Mouse (Mus musculus): Measurements from ENCODE around the gene Cep19. TPM values are rescaled to one million over a fixed set of nuclear protein-coding genes. Genes with fewer than 3 reads are reported as not detected.
"Not testable (repeated sequence)": the region's sequence is repeated elsewhere in the genome, so short reads cannot be mapped to it uniquely, and the experiment has no call there.

The Cep19 gene
- 30.0 and 32.3 TPM in 2 replicates for polyA plus RNA-seq (2014; fragmentation: Nextera tagmentation; extraction: Ambion mirVana)

DNA sequence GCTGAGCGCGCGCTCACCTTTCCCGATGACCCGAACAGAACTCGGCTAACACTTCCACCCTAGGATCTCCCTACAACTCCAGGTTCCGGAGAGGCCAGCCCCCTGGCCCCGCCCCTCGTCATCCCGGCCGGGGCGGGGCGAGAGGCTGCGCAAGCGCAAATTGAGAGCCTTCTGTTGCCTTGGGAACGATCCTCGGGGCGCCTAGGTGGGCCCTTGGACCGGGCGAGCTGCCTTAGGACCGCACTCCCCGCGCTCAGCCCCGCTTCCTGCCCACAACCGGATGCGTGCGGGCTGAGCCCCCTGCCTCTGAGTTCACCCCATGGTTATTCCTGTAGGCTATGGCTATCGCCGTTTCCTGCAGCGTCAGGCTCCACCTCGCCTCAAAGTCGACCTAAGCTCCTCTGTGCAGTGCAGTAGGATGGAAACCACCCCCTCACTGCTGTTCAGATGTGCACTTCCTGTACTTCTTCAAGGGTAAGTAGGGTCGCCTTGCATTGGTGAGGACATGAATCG is at the start of gene Cep19, which contains the start of gene Pigx:
TSS of gene Cep19 (plus strand) at position 163 of the 513 bp plus-strand sequence.
TSS of gene Pigx (minus strand) at position 103 of the 513 bp plus-strand sequence.
- peaks cover 4% of the 10 kb centered on the region; the same call in 1 of the 2 replicates for H3K36me3 ChIP-seq (ENCODE audit: control insufficient read depth, insufficient read depth, low read length)
- H3K4me3 ChIP-seq (ENCODE audit: low read depth, low read length) = peak within 1 kb of the TSS; percentile 83
- WGBS = under 1% methylated on average over 34 of the region's 34 CpGs
- peaks cover 4% of the 10 kb centered on the region; the same call in 1 of the 2 replicates for H3K4me1 ChIP-seq (ENCODE audit: control insufficient read depth, insufficient read depth, low read length)
- H3K9ac ChIP-seq (replicated peaks; ENCODE audit: low read depth, low read length) = peak within 1 kb of the TSS; percentile 78
- H3K4me2 ChIP-seq (replicated peaks; ENCODE audit: low read depth, low read length) = peak within 1 kb of the TSS; percentile 80
- H3K27ac ChIP-seq (ENCODE audit: low read length) = peak within 1 kb of the TSS; percentile 61; the same call in 1 of the 2 replicates
- no peaks in the 10 kb centered on the region for H3K27me3 ChIP-seq (ENCODE audit: control insufficient read depth, insufficient read depth, low read length)
- no peaks in the 10 kb centered on the region for H3K9me3 ChIP-seq (ENCODE audit: control insufficient read depth, low read depth, low read length)
- peak; percentile 96 for ATAC-seq (ENCODE audit: insufficient number of reproducible peaks, insufficient read depth, low FRiP score, low read depth)

DNA sequence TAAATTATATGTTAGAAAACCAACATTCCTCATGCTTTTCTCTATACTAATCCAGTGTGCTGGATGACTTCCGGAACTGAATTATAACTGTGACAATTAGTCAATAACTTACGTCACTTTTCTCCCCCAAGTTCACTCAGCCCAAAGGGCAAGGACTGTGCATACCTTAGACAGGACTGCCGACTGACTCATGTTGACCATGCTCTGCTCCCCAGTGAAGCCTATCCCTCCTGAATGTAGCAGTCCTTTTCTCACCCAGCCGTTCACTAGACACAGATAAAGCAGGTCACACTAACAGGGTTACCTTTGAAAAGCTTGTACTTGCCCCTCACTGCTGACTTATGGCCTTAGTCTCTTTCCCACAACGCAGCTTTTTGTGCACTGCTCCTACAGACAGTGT is 40.8 kb upstream of the Cep19 start:
- 0 out of 2 replicates have a peak, but pooled peaks have one; percentile 37 for ATAC-seq (ENCODE audit: insufficient number of reproducible peaks, insufficient read depth, low FRiP score, low read depth)
- Histone ChIP-seq H3K36me3 (ENCODE audit: control insufficient read depth, insufficient read depth, low read length) (no peaks in the 10 kb centered on the region), H3K27me3 (ENCODE audit: control insufficient read depth, insufficient read depth, low read length) (no peaks in the 10 kb centered on the region), H3K4me2 (replicated peaks; ENCODE audit: low read depth, low read length) (no peak overlapping the region), H3K4me1 (ENCODE audit: control insufficient read depth, insufficient read depth, low read length) (0 out of 2 replicates have a peak, but pooled peaks cover 3% of the 10 kb centered on the region), H3K9ac (replicated peaks; ENCODE audit: low read depth, low read length) (no peak overlapping the region), H3K4me3 (ENCODE audit: low read depth, low read length) (no peak overlapping the region), H3K9me3 (ENCODE audit: control insufficient read depth, low read depth, low read length) (no peaks in the 10 kb centered on the region), H3K27ac (ENCODE audit: low read length) (no peak overlapping the region)
- 61% methylated on average over 5 of the region's 5 CpGs for WGBS

DNA sequence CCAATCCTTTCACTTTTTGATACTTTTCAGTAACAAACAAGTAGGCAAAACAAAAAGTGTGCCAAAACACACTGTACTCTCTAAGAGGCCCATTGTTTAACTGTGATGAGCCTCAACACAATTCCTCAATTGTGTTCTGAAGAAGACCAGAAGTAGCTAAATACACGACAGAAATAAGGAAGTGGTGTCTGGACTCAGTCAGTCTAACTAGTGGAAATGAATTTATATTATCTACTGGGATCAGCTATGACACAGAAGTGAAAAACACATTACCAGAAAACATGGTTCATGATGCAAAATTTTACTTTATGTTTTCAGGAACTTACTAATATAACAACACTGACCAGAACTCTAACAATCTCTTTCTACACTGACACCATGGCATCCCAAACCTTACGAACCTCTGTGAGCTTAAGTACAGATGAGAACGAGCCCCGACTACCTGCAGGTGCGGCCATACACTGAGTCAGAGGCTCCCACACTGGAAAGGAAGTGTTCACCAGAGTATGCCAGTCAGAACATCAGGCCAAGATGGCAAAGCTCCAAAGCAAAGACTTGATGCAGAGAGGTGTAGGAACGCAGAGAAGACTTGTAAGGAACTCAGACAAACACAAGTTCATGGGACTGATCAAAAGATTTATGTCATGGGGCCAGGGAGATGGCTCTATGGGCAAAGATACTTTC is 39.6 kb upstream of the Cep19 start:
- no peak for ATAC-seq (ENCODE audit: insufficient number of reproducible peaks, insufficient read depth, low FRiP score, low read depth)
- Histone ChIP-seq H3K36me3 (ENCODE audit: control insufficient read depth, insufficient read depth, low read length) (no peaks in the 10 kb centered on the region), H3K9me3 (ENCODE audit: control insufficient read depth, low read depth, low read length) (no peaks in the 10 kb centered on the region), H3K4me2 (replicated peaks; ENCODE audit: low read depth, low read length) (no peak overlapping the region), H3K4me1 (ENCODE audit: control insufficient read depth, insufficient read depth, low read length) (0 out of 2 replicates have a peak, but pooled peaks cover 3% of the 10 kb centered on the region), H3K9ac (replicated peaks; ENCODE audit: low read depth, low read length) (no peak overlapping the region), H3K27me3 (ENCODE audit: control insufficient read depth, insufficient read depth, low read length) (no peaks in the 10 kb centered on the region), H3K27ac (ENCODE audit: low read length) (no peak overlapping the region), H3K4me3 (ENCODE audit: low read depth, low read length) (no peak overlapping the region)
- WGBS = 77% methylated on average over 6 of the region's 6 CpGs

DNA sequence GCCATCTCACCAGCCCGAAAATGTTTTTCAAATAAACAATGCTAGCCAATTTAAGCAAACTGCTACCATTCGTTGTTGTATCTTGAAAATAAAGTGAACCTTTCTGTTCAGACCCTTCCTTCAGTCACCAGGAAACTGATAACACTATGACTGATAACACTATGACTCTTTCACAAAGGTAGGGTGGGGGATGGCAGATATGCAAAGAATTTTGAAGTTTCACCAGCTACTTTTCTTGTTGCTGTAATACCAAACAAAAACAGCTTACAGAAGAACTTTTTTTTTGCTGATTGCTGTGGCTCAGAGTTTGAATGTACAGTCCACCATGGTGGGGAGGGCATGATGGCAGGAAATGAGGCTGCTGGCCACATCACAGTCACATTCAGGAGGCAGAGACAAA is 37.4 kb upstream of the Cep19 start:
- WGBS = 57% methylated on average over 2 of the region's 2 CpGs
- Histone ChIP-seq H3K27me3 (ENCODE audit: control insufficient read depth, insufficient read depth, low read length) (no peaks in the 10 kb centered on the region), H3K4me3 (ENCODE audit: low read depth, low read length) (no peak overlapping the region), H3K4me2 (replicated peaks; ENCODE audit: low read depth, low read length) (no peak overlapping the region), H3K9me3 (ENCODE audit: control insufficient read depth, low read depth, low read length) (no peaks in the 10 kb centered on the region), H3K9ac (replicated peaks; ENCODE audit: low read depth, low read length) (no peak overlapping the region), H3K36me3 (ENCODE audit: control insufficient read depth, insufficient read depth, low read length) (no peaks in the 10 kb centered on the region), H3K4me1 (ENCODE audit: control insufficient read depth, insufficient read depth, low read length) (0 out of 2 replicates have a peak, but pooled peaks cover 7% of the 10 kb centered on the region), H3K27ac (ENCODE audit: low read length) (no peak overlapping the region)
- no peak for ATAC-seq (ENCODE audit: insufficient number of reproducible peaks, insufficient read depth, low FRiP score, low read depth)

DNA sequence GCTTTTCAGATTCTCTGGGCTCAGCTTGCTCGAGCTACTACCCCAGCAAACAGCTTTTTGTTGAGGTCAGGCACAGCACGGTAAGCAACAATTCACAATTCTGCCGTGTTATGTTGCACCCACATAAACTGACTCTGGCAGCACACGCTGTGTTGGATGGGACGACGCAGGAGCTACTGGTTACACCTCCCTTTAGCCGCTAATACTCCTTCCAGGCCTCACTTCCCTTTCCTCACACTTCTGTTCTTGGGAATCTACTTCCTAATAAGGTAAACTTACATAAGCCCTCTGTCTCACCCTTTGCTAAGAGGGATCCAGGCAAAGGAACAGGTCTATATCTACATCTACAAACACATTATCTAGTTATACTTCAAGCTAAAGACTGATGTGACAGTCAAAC is 35.7 kb upstream of the Cep19 start:
- no peak for ATAC-seq (ENCODE audit: insufficient number of reproducible peaks, insufficient read depth, low FRiP score, low read depth)
- Histone ChIP-seq H3K27ac (ENCODE audit: low read length) (peak overlapping the region; percentile 23; the same call in 1 of the 2 replicates), H3K36me3 (ENCODE audit: control insufficient read depth, insufficient read depth, low read length) (no peaks in the 10 kb centered on the region), H3K4me1 (ENCODE audit: control insufficient read depth, insufficient read depth, low read length) (peaks cover 12% of the 10 kb centered on the region; the same call in 1 of the 2 replicates), H3K9ac (replicated peaks; ENCODE audit: low read depth, low read length) (no peak overlapping the region), H3K4me2 (replicated peaks; ENCODE audit: low read depth, low read length) (no peak overlapping the region), H3K4me3 (ENCODE audit: low read depth, low read length) (no peak overlapping the region), H3K9me3 (ENCODE audit: control insufficient read depth, low read depth, low read length) (no peaks in the 10 kb centered on the region), H3K27me3 (ENCODE audit: control insufficient read depth, insufficient read depth, low read length) (no peaks in the 10 kb centered on the region)
- 72% methylated on average over 7 of the region's 7 CpGs for WGBS

DNA sequence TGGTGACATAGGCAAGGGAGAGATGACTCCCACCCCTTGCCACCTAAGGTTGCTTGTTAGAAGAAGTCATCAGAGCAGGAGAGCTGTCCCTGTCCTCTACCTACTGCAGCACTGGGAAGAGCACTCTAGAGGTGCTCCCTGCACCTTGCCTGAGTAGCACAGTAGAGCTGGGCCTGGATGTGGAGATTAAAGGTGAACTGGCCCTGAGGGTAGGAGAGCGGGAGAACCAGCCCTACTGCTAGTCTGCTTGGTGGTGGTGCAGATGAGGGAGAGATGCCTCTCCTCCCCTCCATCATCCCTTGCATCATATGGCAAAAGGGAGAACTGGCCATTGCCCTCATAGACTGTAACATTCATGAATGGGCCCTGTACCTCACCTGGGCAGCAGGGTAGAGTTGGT is 32.7 kb upstream of the Cep19 start:
- Histone ChIP-seq H3K27ac (ENCODE audit: low read length) (no peak overlapping the region), H3K27me3 (ENCODE audit: control insufficient read depth, insufficient read depth, low read length) (no peaks in the 10 kb centered on the region), H3K4me1 (ENCODE audit: control insufficient read depth, insufficient read depth, low read length) (peaks cover 14% of the 10 kb centered on the region; the same call in 1 of the 2 replicates), H3K4me2 (replicated peaks; ENCODE audit: low read depth, low read length) (no peak overlapping the region), H3K4me3 (ENCODE audit: low read depth, low read length) (no peak overlapping the region), H3K36me3 (ENCODE audit: control insufficient read depth, insufficient read depth, low read length) (no peaks in the 10 kb centered on the region), H3K9me3 (ENCODE audit: control insufficient read depth, low read depth, low read length) (no peaks in the 10 kb centered on the region), H3K9ac (replicated peaks; ENCODE audit: low read depth, low read length) (no peak overlapping the region)
- ATAC-seq (ENCODE audit: insufficient number of reproducible peaks, insufficient read depth, low FRiP score, low read depth) = no peak
- WGBS = 100% methylated on average over 1 of the region's 1 CpGs

DNA sequence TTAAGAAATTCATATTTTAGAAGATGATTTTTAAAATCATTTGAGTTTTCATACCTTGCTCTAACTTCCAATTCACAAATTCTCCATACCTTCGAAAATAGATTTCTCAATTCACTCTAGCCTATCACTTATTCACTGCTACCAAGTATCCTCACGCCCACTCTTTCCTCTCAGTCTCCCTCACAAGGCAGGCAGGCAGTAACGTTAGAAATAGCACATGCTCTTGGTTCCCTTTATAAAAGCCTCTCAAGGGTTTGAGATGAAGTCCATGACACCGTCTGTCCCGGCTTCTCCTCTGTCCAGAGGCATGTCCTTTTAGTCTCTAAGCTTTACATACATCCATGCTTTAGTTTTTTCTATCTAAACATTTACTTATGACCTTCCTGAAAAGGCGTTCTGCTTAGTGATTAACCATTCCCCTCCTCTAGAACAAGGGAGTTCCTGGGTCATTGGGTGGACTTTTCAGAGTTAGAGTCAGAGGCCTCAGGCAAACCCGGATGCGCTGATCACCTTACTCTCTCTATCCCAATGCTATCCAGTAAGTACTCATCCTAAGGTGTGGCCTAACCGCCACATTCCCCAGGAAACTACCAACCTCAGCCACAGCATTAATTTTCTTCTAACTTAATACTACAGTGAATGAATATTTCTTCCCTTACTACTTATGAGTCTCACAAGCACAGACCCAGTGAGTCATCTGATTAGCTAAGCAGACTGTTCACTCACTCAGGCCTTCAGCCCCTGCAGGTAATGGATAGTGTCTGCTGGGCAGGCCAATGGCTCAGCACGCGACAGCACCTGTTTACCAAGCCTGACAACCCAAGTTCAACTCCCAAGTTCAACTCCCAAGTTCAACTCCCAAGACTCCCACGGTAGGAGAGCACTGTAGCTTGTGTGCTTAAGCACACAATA is 31.0 kb upstream of the Cep19 start:
- Histone ChIP-seq H3K4me1 (ENCODE audit: control insufficient read depth, insufficient read depth, low read length) (peaks cover 14% of the 10 kb centered on the region; the same call in 1 of the 2 replicates), H3K9me3 (ENCODE audit: control insufficient read depth, low read depth, low read length) (no peaks in the 10 kb centered on the region), H3K9ac (replicated peaks; ENCODE audit: low read depth, low read length) (no peak overlapping the region), H3K4me3 (ENCODE audit: low read depth, low read length) (no peak overlapping the region), H3K27ac (ENCODE audit: low read length) (no peak overlapping the region), H3K27me3 (ENCODE audit: control insufficient read depth, insufficient read depth, low read length) (no peaks in the 10 kb centered on the region), H3K4me2 (replicated peaks; ENCODE audit: low read depth, low read length) (no peak overlapping the region), H3K36me3 (ENCODE audit: control insufficient read depth, insufficient read depth, low read length) (no peaks in the 10 kb centered on the region)
- WGBS = 62% methylated on average over 12 of the region's 12 CpGs
- ATAC-seq (ENCODE audit: insufficient number of reproducible peaks, insufficient read depth, low FRiP score, low read depth) = no peak

DNA sequence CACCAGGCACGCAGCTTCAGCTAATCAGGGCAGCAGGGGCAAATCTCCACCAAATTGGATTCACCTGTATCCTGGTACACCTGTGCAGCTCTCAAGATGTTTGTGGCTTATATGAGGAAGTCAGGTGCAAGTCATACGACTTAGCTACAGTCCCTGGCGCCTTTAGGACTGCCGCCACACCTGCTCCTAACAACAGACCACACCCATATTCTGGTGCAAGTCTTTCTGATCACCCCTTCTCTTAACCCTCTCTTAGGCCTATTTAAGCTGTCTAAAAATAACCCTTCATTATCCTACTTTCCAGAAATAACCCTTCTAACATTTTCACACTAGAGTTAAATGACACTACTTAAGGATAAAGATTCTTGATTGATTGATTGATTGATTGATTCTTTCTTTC is 29.5 kb upstream of the Cep19 start:
- not testable (repeated sequence) for H3K36me3 ChIP-seq (ENCODE audit: control insufficient read depth, insufficient read depth, low read length)

More for the DNA sequence above, 29.5 kb upstream of the Cep19 start:
- H3K4me1 ChIP-seq (ENCODE audit: control insufficient read depth, insufficient read depth, low read length) = peaks cover 14% of the 10 kb centered on the region; the same call in 1 of the 2 replicates
- 67% methylated on average over 4 of the region's 4 CpGs for WGBS
- H3K4me3 ChIP-seq (ENCODE audit: low read depth, low read length); H3K4me2 ChIP-seq (replicated peaks; ENCODE audit: low read depth, low read length); H3K27me3 ChIP-seq (ENCODE audit: control insufficient read depth, insufficient read depth, low read length); H3K27ac ChIP-seq (ENCODE audit: low read length); ATAC-seq (ENCODE audit: insufficient number of reproducible peaks, insufficient read depth, low FRiP score, low read depth); H3K9me3 ChIP-seq (ENCODE audit: control insufficient read depth, low read depth, low read length); H3K9ac ChIP-seq (replicated peaks; ENCODE audit: low read depth, low read length): not testable (repeated sequence)

Measured in stomach, embryonic 14.5 days (tissue).